Mouse (Mus musculus): ENCODE results near the gene Immt.

DNA sequence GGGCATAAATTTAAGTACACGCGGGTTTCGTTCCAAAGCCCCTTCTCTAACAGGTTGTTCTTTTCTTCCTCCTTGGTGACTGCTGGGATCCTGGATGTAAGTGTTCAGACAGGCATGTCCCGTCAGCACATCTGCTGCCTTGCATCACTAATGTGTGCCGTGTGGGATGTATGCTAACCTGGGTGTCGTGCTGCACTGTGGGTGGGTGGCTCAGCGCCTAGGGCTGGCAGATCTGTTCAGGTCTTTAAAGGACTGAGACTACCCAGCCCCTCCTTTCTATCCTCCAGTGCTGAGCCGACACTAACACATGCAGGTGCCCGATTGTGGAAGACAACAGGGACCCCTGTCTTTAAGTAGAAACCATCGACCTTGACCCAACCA is 29.4 kb upstream of the Immt start:
- TF ChIP-seq CTCF (IDR thresholded peaks at IDR 0.05) = no peak
- TF ChIP-seq EP300 (IDR thresholded peaks at IDR 0.05) = no peak

Data from lung, postnatal 0 days (tissue).